Mouse (Mus musculus): Measurements from ENCODE around the gene Ddah2.

DNA sequence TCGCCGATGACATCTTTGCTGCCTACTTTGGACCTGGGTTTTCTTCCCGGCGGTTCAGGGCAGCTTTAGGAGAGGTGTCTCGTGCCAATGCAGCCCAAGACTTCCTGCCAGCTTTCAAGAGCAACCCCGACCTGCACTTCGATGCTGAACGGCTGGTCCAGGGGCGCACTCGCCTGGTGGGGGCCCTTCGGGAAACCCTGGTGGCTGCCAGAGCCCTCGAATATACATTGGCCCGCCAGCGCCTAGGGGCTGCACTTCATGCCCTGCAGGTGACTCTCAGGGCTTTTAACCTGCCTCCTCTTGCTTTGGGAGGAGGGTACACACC, 41.2 kb upstream of the Ddah2 start:
- TF ChIP-seq CTCF (IDR thresholded peaks at IDR 0.05; ENCODE audit: extremely low read depth, insufficient read depth, insufficient read length, insufficient replicate concordance) (no peak), POLR2A (IDR thresholded peaks at IDR 0.05; ENCODE audit: low read depth, low read length) (no peak)

Measured in spleen, adult 2 months (tissue).